Mouse (Mus musculus): ENCODE results near the gene Vav2.

DNA sequence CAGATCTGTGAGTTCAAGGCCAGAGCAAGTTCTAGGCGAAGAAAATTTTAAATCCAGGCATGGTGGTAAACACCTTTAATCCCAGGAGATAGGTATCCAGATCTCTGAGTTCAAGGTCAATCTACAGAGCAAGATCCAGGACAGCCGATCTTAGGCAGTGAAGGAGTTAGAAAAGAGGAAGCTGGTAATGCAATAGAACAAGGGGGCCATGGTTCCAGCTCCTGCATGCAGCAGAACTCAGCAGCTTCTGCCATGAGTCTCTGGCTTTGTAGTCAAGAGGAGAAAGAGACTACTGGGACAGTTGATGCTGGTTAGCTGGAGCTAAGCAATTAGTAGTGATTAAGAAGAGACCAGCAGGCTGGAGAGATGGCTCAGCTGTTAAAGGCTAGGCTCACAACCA is 25.3 kb downstream of the Vav2 start:
- TF ChIP-seq CTCF (IDR thresholded peaks at IDR 0.05; ENCODE audit: borderline replicate concordance, control insufficient read depth, extremely low read depth, insufficient read depth, low read length, poor library complexity) = no peak
- no peak for TF ChIP-seq POLR2A (IDR thresholded peaks at IDR 0.05; ENCODE audit: control insufficient read depth, extremely low read depth, insufficient read depth, low read length, poor library complexity)

Data from thymus, adult 2 months (tissue).